Mouse (Mus musculus) gastrocnemius, postnatal 4 days (tissue): ENCODE results near the gene Aldh1a3. TPM values are rescaled to one million over a fixed set of nuclear protein-coding genes. Genes with fewer than 3 reads are reported as not detected.

ENCODE experiments used
- DNase-seq, 2 experiments: peaks; one replicate each; pipeline ENCODE4 v3.0.0; 2021 to 2022; ENCODE audit warnings: low spot score in 2 of 2, mixed read lengths in 2 of 2
- total RNA-seq, 2 experiments: library from RNA; stranded (reverse); gene quantifications; 2 replicates each; pipeline ENCODE4 v1.2.3; 2021

Aldh1a3 gene
- total RNA-seq, 2 experiments from 2014 or later = 14.4 to 18.2 TPM

- DNase-seq = no peak
Measured at GRCm38 (mm10) chr7:66421903-66422302, 5.4 kb downstream of the Aldh1a3 start.

- DNase-seq = no peak
Measured at GRCm38 (mm10) chr7:66418981-66419380, 8.3 kb downstream of the Aldh1a3 start.

GRCm38 (mm10) chr7:66416829-66417228, 10.5 kb downstream of the Aldh1a3 start:
- no peak for DNase-seq

GRCm38 (mm10) chr7:66413093-66413492, 14.2 kb downstream of the Aldh1a3 start:
- DNase-seq = no peak

GRCm38 (mm10) chr7:66409433-66409832, 17.9 kb downstream of the Aldh1a3 start:
- peak in 1 of 2 experiments; percentile 52 for DNase-seq

GRCm38 (mm10) chr7:66406971-66407370, 20.3 kb downstream of the Aldh1a3 start:
- no peak for DNase-seq

- DNase-seq = no peak
Measured at GRCm38 (mm10) chr7:66405951-66406721, 21.2 kb downstream of the Aldh1a3 start.

GRCm38 (mm10) chr7:66405541-66405940, 21.8 kb downstream of the Aldh1a3 start:
- no peak for DNase-seq

GRCm38 (mm10) chr7:66404802-66405201, 22.5 kb downstream of the Aldh1a3 start:
- DNase-seq = no peak

GRCm38 (mm10) chr7:66404141-66404540, 23.2 kb downstream of the Aldh1a3 start:
- DNase-seq = no peak

GRCm38 (mm10) chr7:66402876-66403275, 24.4 kb downstream of the Aldh1a3 start:
- no peak for DNase-seq

- DNase-seq = no peak
Measured at GRCm38 (mm10) chr7:66401605-66402004, 25.7 kb downstream of the Aldh1a3 start.

- no peak for DNase-seq
Measured at GRCm38 (mm10) chr7:66397288-66397687, 30.0 kb downstream of the Aldh1a3 start.

GRCm38 (mm10) chr7:66388621-66389532, 38.4 kb downstream of the Aldh1a3 start:
- peak in 1 of 2 experiments; percentile 59 for DNase-seq

GRCm38 (mm10) chr7:66387813-66388521, 39.4 kb downstream of the Aldh1a3 start, which contains the start of gene Lrrk1:
Lrrk1 (minus strand) TSS chr7:66388350.
- peak; percentile 45 to 67 for DNase-seq

GRCm38 (mm10) chr7:66387419-66387812, 39.9 kb downstream of the Aldh1a3 start:
- peak in 1 of 2 experiments; percentile 28 for DNase-seq

GRCm38 (mm10) chr7:66386411-66386810, 40.9 kb downstream of the Aldh1a3 start:
- no peak for DNase-seq

GRCm38 (mm10) chr7:66385826-66386225, 41.5 kb downstream of the Aldh1a3 start:
- no peak for DNase-seq

GRCm38 (mm10) chr7:66384891-66385290, 42.4 kb downstream of the Aldh1a3 start:
- DNase-seq = no peak

- DNase-seq = no peak
Measured at GRCm38 (mm10) chr7:66384213-66384612, 43.1 kb downstream of the Aldh1a3 start.

GRCm38 (mm10) chr7:66376560-66376959, 50.8 kb downstream of the Aldh1a3 start:
- no peak for DNase-seq
